Mouse (Mus musculus) embryonic stem cell, embryonic (primary cell): ENCODE results near the gene Tspo2.

Experiments
- CTCF ChIA-PET, 4 experiments: fragments of 300-600 bp in 2 of 4; fragments of 350-600 bp in 2 of 4; sonication (Branson Sonifier 250); formaldehyde crosslinking; loops; one replicate each; lab custom pipeline; 2022; ENCODE audit warnings: inconsistent platforms in 2 of 4; lab: Charles Lee
- POLR2A ChIA-PET, 4 experiments: fragments of 300-600 bp in 2 of 4; fragments of 350-600 bp in 2 of 4; sonication (Branson Sonifier 250); formaldehyde crosslinking; loops; one replicate each; lab custom pipeline; 2022; ENCODE audit warnings: antibody characterized with exemption in 4 of 4, inconsistent platforms in 1 of 4; lab: Charles Lee

Tspo2 gene

DNA sequence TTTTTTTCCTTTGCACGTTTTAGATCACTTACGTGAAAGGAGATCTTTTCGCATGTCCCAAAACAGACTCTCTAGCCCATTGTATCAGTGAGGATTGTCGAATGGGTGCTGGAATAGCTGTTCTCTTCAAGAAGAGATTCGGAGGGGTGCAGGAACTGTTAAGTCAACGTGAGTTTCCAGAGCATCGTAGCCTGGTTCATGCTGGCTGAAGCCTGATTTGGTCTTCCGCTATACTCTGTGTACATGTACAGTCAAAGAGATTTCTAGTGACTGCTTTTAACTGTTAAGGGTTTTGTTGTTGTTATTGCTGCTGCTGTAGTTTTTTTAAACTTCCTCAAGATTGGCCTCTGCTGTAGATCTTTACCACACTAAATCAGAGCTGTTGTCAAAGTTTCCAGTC lies 40.1 kb downstream of the Tspo2 start:
- POLR2A ChIA-PET = interaction anchor here in 3 of 4 experiments (0.7 to 5.7 kb wide), 16 partner anchors 9 to 796 kb away, joined by 3 to 45 read pairs (median 3); partner anchors contain the start of gene Apobec2 (in 1 of the 3)
- CTCF ChIA-PET = interaction anchor here in 2 of 4 experiments (0.7 kb wide), 2 partner anchors 21 to 123 kb away, joined by 3 read pairs; partner anchors contain the start of gene Apobec2 (in 1 of the 2)

DNA sequence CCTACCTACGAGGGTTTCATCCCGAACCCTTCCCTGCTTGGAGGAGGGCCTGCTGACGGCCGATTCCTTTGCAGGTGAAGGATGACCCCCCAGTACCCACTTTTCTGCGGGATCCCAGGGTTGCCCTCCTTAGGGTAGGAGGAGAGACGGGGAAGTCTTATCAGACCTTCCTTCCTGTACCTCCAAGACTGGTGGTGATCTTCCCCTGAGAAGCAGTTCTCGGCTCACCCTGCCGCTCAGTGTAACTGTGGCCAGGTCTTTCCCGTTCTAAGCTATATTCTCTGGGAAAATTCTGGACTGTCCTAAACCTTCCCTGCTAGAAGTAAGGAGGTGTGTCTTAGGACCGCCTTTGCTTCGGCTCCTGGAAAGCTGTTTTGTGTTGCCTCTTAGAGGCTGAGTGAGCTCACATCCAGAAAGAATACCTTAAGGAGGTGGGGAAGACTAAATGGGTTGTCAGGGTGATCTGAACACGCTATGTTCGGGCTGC lies 41.0 kb downstream of the Tspo2 start:
- CTCF ChIA-PET = interaction anchor here in 2 of 4 experiments (1.0 to 1.5 kb wide), 4 partner anchors 24 to 309 kb away, joined by 4 to 6 read pairs (median 4); no protein-coding TSS in a partner anchor

DNA sequence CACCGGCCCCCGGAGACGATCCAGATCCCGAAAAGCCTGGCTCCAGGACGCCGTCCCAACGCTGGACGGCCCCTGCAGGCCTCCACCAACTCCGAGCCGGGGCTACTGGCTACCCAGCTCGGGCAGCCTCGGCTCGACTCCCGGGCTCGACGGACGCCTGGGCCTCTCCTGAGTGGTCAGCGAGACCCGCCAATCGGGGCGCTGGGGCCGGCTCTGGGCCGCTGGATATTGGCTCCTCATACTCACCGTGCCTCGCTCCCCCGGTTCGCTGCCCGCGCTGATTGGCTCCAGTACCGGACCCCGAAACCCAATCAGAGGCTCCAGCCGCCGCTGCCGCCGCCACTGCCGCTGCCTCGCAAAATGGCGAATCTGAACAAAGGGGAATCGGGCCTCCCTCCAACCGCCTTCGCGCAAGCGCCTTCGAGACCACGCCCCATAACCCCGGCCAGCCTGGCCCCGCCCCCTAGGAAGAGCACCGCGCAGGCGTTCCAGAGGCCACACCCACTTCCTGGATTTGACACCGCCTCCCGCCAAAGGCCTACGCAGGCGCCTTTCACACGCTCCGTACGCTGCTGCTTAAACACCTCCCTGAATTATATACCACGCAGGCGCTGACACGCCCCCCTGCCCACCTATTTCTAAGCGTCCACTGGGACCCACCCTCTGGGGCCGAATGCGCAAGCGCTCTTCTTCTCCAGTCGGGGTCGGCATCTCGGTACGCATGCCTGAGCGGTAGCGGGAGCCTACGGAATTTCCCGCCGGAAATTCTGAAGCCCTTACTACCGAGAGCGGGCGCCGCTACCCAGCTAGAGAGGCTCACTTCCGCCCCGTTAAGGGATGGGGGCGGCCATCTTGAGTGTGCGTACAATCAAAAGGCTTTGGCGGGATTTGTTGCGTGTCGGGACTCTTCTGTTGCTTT lies 41.7 kb downstream of the Tspo2 start, which contains the start of the genes Nfya and Oard1:
Gene Nfya (minus strand): TSS at position 527 of the 919 bp plus-strand sequence.
Gene Oard1 (plus strand): TSS at position 635 of the 919 bp plus-strand sequence.
- ChIA-PET POLR2A (interaction anchor here in 3 of 4 experiments (0.5 to 5.7 kb wide), 35 partner anchors 9 to 814 kb away, joined by 3 to 45 read pairs (median 4); partner anchors contain the start of gene Apobec2 (in 1 of the 3)), CTCF (interaction anchor here in 2 of 4 experiments (1.0 to 1.5 kb wide), 4 partner anchors 24 to 309 kb away, joined by 4 to 6 read pairs (median 4); no protein-coding TSS in a partner anchor)

More for the DNA sequence above, 41.0 kb downstream of the Tspo2 start:
- POLR2A ChIA-PET = interaction anchor here in 3 of 4 experiments (0.6 to 5.7 kb wide), 34 partner anchors 8 to 815 kb away, joined by 3 to 45 read pairs (median 4); partner anchors contain the start of gene Apobec2 (in 1 of the 3)

GRCm38 (mm10) chr17:48408526-48409291 lies 42.6 kb downstream of the Tspo2 start:
- ChIA-PET POLR2A (interaction anchor here in 3 of 4 experiments (0.5 to 5.7 kb wide), 22 partner anchors 8 to 743 kb away, joined by 3 to 45 read pairs (median 4); partner anchors contain the start of genes Apobec2 (in 1 of the 3) and Unc5cl (in 1 of the 3)), CTCF (interaction anchor here in 2 of 4 experiments (0.6 to 1.5 kb wide), 2 partner anchors 45 to 187 kb away, joined by 4 read pairs; no protein-coding TSS in a partner anchor)

DNA sequence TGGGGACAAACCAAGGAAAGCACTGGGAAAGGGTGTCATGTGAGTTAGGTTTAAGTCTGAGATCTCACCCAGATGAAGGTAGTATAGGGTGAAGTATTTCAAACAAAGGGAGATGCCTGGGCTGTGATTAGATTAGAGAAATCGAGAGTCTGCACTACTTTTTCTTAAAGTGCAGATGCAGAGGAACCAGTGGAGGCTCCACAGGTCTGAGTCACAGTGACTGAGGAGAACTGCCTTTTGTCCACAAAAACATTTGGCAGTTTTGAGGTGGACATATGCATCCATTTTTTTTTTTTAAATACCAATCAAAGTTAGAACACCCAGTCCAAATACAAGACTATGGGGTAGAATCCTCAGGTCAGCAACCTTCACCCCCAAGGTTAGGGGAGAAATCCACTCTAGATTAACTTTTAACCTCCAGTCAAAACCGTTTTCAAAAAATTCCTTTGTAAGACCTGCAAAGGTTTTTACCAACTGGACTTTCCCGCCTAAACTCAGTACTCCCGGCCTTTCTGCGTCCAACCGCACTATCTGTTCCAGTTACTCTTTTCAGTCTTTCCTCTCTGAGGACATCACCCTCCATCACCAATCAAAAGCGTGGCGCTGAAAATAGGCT lies 43.3 kb downstream of the Tspo2 start:
- CTCF ChIA-PET = interaction anchor here in 1 of 4 experiments (0.6 kb wide), 1 partner anchor 187 kb away, joined by 4 read pairs; no protein-coding TSS in a partner anchor
- POLR2A ChIA-PET = interaction anchor here in 3 of 4 experiments (0.6 to 5.7 kb wide), 17 partner anchors 8 to 742 kb away, joined by 3 to 45 read pairs (median 5); partner anchors contain the start of genes Apobec2 (in 1 of the 3) and Unc5cl (in 1 of the 3)

- CTCF ChIA-PET = no interaction called here
- POLR2A ChIA-PET = interaction anchor here in 3 of 4 experiments (0.6 to 3.1 kb wide), 9 partner anchors 8 to 204 kb away, joined by 3 to 13 read pairs (median 5); partner anchors contain the start of gene Unc5cl (in 1 of the 3)
Observed at GRCm38 (mm10) chr17:48407154-48407553, 44.2 kb downstream of the Tspo2 start.

DNA sequence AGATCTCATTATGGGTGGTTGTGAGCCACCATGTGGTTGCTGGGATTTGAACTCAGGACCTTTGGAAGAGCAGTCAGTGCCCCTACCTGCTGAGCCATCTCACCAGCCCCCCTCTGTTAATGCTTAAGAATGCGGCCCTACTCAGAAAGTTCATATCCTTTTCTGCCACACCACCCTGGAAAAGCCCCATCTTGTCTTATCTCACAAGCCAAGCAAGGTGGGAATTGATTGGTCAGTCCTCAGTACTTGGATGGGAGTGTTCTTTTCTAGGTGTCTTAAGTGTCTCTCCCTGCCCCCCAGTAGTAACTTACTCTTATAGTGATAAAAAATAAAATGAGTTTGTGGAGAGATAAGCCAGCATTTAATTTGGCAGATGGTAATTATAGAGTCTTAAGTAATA lies 46.6 kb downstream of the Tspo2 start:
- ChIA-PET POLR2A (interaction anchor here in 1 of 4 experiments (0.5 kb wide), 1 partner anchor 38 kb away, joined by 7 read pairs; no protein-coding TSS in a partner anchor), CTCF (no interaction called here)

GRCm38 (mm10) chr17:48403848-48404247 lies 47.5 kb downstream of the Tspo2 start:
- POLR2A ChIA-PET = no interaction called here
- CTCF ChIA-PET = no interaction called here

DNA sequence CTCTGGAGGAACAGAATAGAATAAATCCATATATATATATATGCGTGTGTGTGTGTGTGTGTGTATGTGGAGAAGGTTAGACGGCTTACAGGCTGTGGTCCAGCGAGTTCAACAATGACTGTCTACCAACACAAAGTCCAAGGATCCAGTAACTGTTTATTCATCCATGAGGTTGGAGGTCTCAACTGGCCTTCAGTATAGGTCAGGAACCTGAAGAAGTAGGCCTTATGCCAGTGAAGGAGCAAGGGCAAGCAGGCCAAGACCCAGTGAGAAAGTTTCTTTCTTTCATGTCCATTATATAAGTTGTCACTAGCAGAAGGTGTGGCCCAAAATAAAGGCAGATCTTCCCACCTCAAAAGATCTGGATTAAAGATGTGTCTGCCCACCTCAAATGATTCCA lies 48.6 kb downstream of the Tspo2 start:
- ChIA-PET CTCF (no interaction called here), POLR2A (no interaction called here)

GRCm38 (mm10) chr17:48401710-48402109 lies 49.6 kb downstream of the Tspo2 start:
- ChIA-PET POLR2A (interaction anchor here in 1 of 4 experiments (1.1 kb wide), 1 partner anchor 9 kb away, joined by 3 read pairs; no protein-coding TSS in a partner anchor), CTCF (no interaction called here)
